Mouse (Mus musculus) c-Kit-positive CD71-negative TER-119-negative erythroid progenitor cells, embryonic 14.5 days (primary cell): ENCODE results near the gene Hist1h3d.
"Not testable (repeated sequence)": the region's sequence is repeated elsewhere in the genome, so short reads cannot be mapped to it uniquely, and the experiment has no call there.

Experiments used
- DNase-seq: peaks from one replicate; pipeline ENCODE4 v3.0.0-alpha.2; 2013; ENCODE audit warnings: low read depth

Hist1h3d gene

GRCm38 (mm10) chr13:23542225-23542980 is 33.2 kb upstream of the Hist1h3d start:
- not testable (repeated sequence) for DNase-seq

GRCm38 (mm10) chr13:23542999-23543607 is 32.5 kb upstream of the Hist1h3d start, which contains the start of gene Hist1h2bh:
TSS of gene Hist1h2bh (minus strand) at chr13:23543392.
- DNase-seq = peak; percentile 90

DNA sequence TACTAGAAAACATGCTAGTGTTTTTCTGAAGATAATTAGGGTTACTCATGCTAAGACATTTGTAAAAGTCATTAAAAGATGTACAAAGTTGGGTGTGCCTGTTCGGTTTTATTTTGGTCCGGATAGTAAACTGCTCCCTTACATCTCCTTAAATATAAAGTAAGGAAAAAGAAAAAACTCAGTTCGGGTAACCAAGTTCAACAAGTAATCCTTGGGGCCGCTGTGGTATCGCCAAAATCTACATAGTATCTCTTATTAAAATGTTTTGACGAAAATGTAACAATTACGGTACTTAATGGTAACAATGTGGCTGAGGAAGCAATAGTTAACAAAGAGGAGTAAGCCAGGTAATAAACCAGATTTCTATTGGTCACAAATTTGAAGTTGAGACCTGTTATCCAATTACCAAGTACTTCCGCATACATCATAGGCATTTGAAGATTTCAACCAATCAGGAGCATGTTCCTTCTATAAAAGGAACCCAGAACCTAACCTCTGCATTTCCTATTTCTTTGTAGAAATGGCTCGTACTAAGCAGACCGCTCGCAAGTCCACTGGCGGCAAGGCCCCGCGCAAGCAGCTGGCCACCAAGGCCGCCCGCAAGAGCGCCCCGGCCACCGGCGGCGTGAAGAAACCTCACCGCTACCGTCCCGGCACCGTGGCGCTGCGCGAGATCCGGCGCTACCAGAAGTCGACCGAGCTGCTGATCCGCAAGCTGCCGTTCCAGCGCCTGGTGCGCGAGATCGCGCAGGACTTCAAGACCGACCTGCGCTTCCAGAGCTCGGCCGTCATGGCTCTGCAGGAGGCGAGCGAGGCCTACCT is 31.4 kb upstream of the Hist1h3d start, which contains the start of gene Hist1h3f:
Gene Hist1h3f (plus strand): TSS at position 88 of the 822 bp plus-strand sequence.
- DNase-seq = peak; percentile 94

- DNase-seq = not testable (repeated sequence)
Measured at GRCm38 (mm10) chr13:23544787-23545120, 30.8 kb upstream of the Hist1h3d start.

DNA sequence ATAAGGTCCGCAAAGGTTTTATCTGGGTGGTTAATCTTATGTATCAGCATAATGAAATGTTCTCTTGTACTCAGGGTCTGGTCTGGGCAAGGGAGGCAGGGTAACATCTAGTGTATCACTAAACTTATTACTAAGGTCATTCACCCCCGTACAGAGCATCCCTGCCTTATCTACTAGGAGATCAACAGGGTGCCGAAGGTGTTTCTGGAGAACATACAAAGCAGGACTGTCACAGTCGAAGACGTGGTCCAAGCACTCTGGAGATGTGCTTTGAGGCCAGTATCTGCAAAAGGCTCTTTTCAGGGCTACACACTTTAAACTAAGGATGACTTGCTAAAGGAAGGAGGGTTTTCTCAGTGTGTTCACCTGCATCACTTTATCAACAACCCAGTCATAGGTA is 28.9 kb upstream of the Hist1h3d start:
- no peak for DNase-seq

GRCm38 (mm10) chr13:23550761-23551145 is 24.8 kb upstream of the Hist1h3d start:
- no peak for DNase-seq

GRCm38 (mm10) chr13:23551146-23551834 is 24.3 kb upstream of the Hist1h3d start, which contains the start of gene Hist1h4f:
TSS of gene Hist1h4f (minus strand) at chr13:23551648.
- DNase-seq = peak; percentile 90

DNA sequence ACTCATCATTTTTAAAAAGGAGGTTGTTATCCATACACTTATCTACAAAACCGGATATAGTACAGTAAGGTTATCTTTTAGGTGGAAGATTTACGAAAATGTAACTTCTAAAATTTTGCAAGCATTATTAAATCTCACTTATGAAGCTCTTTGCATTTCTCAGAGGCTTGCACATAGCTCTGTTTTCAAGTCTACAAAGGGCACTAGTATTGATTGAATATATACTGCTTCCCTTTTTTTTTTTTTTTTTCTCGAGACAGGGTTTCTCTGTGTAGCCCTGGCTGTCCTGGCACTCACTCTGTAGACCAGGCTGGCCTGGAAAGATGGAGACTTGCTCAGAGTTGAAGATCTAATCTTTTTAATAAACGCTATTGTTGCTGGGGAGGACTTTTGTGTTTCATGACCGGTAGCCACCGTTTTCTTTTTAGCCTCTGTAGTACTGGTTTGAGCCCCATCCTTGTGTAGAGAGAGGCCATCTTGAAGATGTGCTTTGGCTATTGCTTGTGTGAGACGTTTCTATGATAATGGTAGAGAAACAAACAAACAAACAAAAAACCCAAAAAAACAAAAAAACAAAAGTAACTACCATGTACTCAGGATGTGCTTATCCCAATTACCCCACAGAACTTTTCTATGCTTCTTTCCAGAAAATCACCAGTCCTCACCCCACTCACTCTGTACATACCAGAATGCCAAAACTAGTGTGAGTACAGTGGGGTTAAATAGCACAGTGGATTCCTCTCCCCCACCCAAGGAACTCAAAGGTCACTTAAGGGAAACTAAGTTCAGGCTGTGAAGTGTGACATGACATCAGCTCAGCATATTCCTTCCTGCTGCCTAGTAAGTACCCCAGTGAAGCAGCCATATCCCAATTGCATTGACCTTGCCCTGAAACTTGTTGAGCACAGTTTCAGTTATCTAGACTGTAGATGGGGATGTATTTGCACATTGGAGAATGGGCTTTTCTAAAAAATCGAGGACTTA is 23.3 kb upstream of the Hist1h3d start:
- DNase-seq = no peak

DNA sequence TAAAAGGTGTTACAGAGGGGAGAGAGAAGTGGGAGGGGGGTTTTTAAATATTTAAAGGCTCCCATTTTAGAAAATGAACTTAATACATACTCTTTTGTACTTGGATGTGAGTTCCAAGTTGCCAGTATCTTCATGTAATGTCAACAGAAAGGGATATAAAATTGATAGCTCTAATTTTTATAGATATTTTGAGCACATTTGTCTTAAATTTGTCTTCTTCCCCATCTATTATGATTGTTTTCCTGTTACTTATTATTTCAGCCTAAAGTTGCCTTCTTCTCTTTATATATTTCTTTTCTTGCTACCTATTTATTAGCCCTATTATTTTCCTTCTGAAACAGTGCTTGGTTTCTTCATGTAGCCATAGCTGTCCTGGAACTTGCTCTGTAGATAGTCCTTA is 22.6 kb upstream of the Hist1h3d start, which contains the start of gene Hist1h1d:
Gene Hist1h1d (plus strand): TSS at position 301 of the 400 bp plus-strand sequence.
- no peak for DNase-seq

DNA sequence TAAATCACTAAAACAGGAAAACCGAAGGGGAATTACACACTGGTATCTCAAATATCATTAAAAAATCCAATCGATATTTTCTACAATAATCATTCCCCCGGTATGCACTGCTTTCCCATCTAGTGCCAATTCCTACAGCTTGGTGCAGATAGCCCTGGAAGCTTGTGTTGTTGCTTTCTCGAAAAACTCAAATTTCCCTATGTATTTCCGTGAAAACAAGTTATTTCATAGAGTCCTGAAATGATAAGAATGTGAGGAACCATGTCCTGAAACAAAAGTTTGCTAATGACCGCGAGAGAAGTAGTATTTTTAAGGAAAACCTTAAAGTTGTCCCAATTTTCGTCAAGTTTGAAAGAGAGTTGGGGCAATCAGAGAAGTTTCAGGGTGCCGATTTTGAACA is 21.2 kb upstream of the Hist1h3d start:
- no peak for DNase-seq

- no peak for DNase-seq
Measured at GRCm38 (mm10) chr13:23554925-23555838, 20.4 kb upstream of the Hist1h3d start.

GRCm38 (mm10) chr13:23555839-23556416 is 19.6 kb upstream of the Hist1h3d start:
- DNase-seq = no peak

GRCm38 (mm10) chr13:23556906-23557305 is 18.7 kb upstream of the Hist1h3d start:
- no peak for DNase-seq

DNA sequence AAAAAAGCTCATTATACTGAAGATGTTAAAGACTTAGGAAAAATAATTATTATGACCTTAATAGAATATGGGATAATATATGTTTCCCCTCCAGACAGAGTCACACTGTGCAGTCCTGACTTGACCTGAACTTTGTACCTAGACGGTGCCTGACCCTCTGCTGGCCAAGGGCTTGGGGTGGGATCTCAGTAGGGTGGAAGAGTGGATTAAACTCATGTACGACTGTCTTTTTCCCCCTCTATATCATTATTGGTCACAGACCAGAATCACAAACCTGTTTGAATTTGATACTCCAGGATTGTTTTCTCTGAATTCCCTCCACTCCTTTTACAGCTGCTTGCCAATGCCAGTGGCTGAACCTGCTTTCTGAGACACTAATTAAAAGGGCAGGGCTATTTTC is 14.9 kb upstream of the Hist1h3d start:
- DNase-seq = not testable (repeated sequence)

DNA sequence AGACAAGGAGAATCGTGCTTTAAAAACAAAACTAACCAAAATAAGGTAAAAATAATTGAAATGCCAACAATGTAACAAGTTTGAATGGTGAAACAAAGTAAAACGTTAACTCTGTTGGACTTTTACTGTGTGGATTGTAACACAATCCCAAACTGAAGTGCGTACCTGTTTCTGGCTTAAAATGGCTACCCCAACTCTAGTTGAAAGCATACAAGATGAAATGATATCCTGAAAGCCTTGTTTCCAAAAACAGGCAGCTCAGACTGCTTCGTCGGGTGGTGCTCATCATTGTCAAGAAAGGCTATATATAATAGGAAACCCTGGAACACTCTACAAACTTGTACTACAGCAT is 14.1 kb upstream of the Hist1h3d start:
- not testable (repeated sequence) for DNase-seq

DNA sequence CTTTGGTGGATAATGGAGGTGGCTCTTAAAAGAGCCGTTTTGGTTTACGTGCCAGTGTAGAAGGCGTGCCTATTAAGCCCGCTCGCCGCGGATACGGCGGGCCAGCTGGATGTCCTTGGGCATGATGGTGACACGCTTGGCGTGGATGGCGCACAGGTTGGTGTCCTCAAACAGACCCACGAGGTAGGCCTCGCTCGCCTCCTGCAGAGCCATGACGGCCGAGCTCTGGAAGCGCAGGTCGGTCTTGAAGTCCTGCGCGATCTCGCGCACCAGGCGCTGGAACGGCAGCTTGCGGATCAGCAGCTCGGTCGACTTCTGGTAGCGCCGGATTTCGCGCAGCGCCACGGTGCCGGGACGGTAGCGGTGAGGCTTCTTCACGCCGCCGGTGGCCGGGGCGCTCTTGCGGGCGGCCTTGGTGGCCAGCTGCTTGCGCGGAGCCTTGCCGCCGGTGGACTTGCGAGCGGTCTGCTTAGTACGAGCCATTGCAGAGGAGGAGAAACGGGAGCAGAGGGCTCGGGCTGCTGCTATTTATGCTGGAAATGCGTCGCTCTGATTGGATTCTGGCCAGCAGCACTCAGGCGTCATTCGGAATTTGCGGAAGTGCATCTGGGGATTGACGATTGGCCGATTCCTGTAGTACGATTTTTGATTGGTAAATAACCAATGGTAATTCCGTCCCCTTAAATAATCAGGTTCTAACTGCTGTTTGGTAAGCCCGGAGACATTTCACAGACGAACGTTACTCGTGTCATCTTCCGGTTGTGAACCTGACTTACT is 13.5 kb upstream of the Hist1h3d start, which contains the start of gene Hist1h3e:
Gene Hist1h3e (minus strand): TSS at position 487 of the 777 bp plus-strand sequence.
- peak; percentile 96 for DNase-seq

DNA sequence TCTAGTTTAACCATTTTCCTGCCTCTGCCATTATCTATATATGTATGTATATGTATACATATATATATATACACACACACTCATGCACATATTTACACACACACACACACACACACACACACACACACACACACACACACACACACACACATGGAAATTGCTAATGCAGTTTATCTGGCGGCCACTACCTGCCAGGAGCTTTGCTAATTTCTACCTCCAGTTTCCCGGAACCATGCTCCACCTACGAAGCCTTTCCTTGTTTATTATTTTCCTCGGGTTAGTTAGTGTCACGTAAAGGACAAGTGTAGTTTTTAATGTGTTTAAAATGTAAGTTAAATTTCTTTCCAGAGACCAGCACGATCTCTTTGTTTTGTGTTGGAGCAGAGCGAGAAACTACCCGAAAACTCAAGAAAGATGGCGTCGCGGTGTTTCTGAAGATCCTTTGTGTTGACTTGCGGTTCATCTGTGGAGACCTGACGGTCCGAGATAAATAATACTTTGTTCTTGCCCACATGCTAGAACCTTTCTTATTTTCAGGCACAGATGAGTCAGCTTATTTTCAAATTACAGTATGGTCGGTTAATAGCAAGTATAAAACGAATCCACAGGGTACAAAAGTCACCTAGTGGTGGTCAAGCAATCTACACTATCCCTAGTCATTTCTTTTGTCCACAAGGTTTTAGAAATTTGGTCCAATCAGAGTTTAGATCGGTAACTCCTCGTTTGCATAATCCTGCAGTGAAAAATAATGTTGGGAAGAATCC is 12.7 kb upstream of the Hist1h3d start:
- no peak for DNase-seq

GRCm38 (mm10) chr13:23564482-23564881 is 11.1 kb upstream of the Hist1h3d start:
- no peak for DNase-seq
